Mouse (Mus musculus) lung, postnatal 0 days (tissue): ENCODE data around the gene Efcab8. TPM values are rescaled to one million over a fixed set of nuclear protein-coding genes. Genes with fewer than 3 reads are reported as not detected.
A peak's percentile ranks its signal among the peaks of the same experiment; 100 is the strongest.

Source experiments
- ATAC-seq: fragments of 200-750 bp; cut with Nextera tagmentation; 2 replicates; pipeline ENCODE4 v1.8.0; 2017; ENCODE audit warnings: moderate library complexity
- DNase-seq: peaks from one replicate; pipeline ENCODE4 v3.0.0-alpha.2; 2016; ENCODE audit warnings: low spot score
- H3K27ac ChIP-seq: fragments of 300-500 bp; sonication (generic); 2 replicates; pipeline ENCODE4 v1.5.1; 2014; ENCODE audit warnings: antibody characterized with exemption, mild to moderate bottlenecking, low read length, mixed read lengths
- H3K27me3 ChIP-seq: fragments of 300-500 bp; sonication (generic); replicated peaks from 2 replicates; pipeline ENCODE4 v1.6.1; 2014; ENCODE audit warnings: low read length, mixed read lengths; ENCODE audit not compliant: insufficient read depth
- H3K36me3 ChIP-seq: fragments of 300-500 bp; sonication (generic); 2 replicates; pipeline ENCODE4 v1.6.1; 2014; ENCODE audit warnings: low read length, mixed read lengths; ENCODE audit not compliant: insufficient read depth
- H3K4me1 ChIP-seq: fragments of 300-500 bp; sonication (generic); 2 replicates; pipeline ENCODE4 v1.6.1; 2014; ENCODE audit warnings: antibody characterized with exemption, low read depth, low read length, mixed read lengths; ENCODE audit not compliant: insufficient read depth
- H3K4me2 ChIP-seq: fragments of 300-500 bp; sonication (generic); replicated peaks from 2 replicates; pipeline ENCODE4 v1.6.1; 2014; ENCODE audit warnings: low read depth, mild to moderate bottlenecking, low read length, moderate library complexity, mixed read lengths
- H3K4me3 ChIP-seq: fragments of 300-500 bp; sonication (generic); 2 replicates; pipeline ENCODE4 v1.5.1; 2014; ENCODE audit warnings: low read depth, low read length
- H3K9ac ChIP-seq: fragments of 300-500 bp; sonication (generic); replicated peaks from 2 replicates; pipeline ENCODE4 v1.6.1; 2014; ENCODE audit warnings: low read depth, mild to moderate bottlenecking
- H3K9me3 ChIP-seq: fragments of 300-500 bp; sonication (generic); 2 replicates; pipeline ENCODE4 v1.6.1; 2016; ENCODE audit warnings: low read length, mixed read lengths
- CTCF ChIP-seq: IDR thresholded peaks from 2 replicates; pipeline ENCODE4 v1.5.1; 2016; ENCODE audit warnings: antibody characterized with exemption, mild to moderate bottlenecking
- EP300 ChIP-seq: IDR thresholded peaks from 2 replicates; pipeline ENCODE4 v1.6.1; 2016; ENCODE audit warnings: antibody characterized with exemption, mild to moderate bottlenecking, control low read depth
- whole genome bisulfite sequencing: fragments of 180-500 bp; shearing (Covaris S2); extraction: QIAGEN DNeasy Blood & Tissue Kit; methylation state at CpG from one replicate; pipeline ENCODE4 v1.1.7; 2014; 5-methylcytosine and 5-hydroxymethylcytosine counted together
- polyA plus RNA-seq: library from polyadenylated mRNA; unstranded; fragments of >200 nt; fragmentation: Nextera tagmentation; extraction: Ambion mirVana; gene quantifications from 2 replicates; pipeline ENCODE4 v1.2.1, GENCODE M21; 2015

Efcab8 gene
- 0.05 TPM in 1 of 2 replicates, not detected in the other for polyA plus RNA-seq

GRCm38 (mm10) chr2:153779394-153779981 is at the start of gene Efcab8:
Gene Efcab8 (plus strand): TSS chr2:153779931.
- no peaks in the 10 kb centered on the region for H3K27me3 ChIP-seq
- H3K4me3 ChIP-seq: peak within 1 kb of the TSS; percentile 26
- peaks cover 3% of the 10 kb centered on the region; the same call in 1 of the 2 replicates for H3K4me1 ChIP-seq
- peak within 1 kb of the TSS; percentile 67 for H3K4me2 ChIP-seq
- H3K27ac ChIP-seq: no peak within 1 kb of the TSS
- ATAC-seq (peak; percentile 13; the same call in 1 of the 2 replicates), DNase-seq (no peak)
- 29% methylated on average over 12 of the region's 12 CpGs for WGBS
- no peak within 1 kb of the TSS for H3K9ac ChIP-seq
- no peaks in the 10 kb centered on the region for H3K9me3 ChIP-seq
- TF ChIP-seq CTCF: no peak
- no peak for TF ChIP-seq EP300
- no peaks in the 10 kb centered on the region for H3K36me3 ChIP-seq

GRCm38 (mm10) chr2:153734033-153734432 is 45.7 kb upstream of the Efcab8 start:
- Histone ChIP-seq H3K4me2 (no peak overlapping the region), H3K9ac (no peak overlapping the region), H3K27ac (no peak overlapping the region), H3K27me3 (no peaks in the 10 kb centered on the region), H3K9me3 (no peaks in the 10 kb centered on the region), H3K4me1 (no peaks in the 10 kb centered on the region), H3K4me3 (no peak overlapping the region), H3K36me3 (no peaks in the 10 kb centered on the region)
- 76% methylated on average over 4 of the region's 4 CpGs for WGBS
- no peak for DNase-seq
- no peak for ATAC-seq
- TF ChIP-seq CTCF (no peak), EP300 (no peak)

GRCm38 (mm10) chr2:153740500-153741436 is 39.0 kb upstream of the Efcab8 start, which contains the start of gene Mapre1:
Gene Mapre1 (plus strand): TSS chr2:153741274.
- peaks cover 7% of the 10 kb centered on the region for H3K4me1 ChIP-seq
- H3K27me3 ChIP-seq: no peaks in the 10 kb centered on the region
- no peaks in the 10 kb centered on the region for H3K9me3 ChIP-seq
- TF ChIP-seq EP300 (no peak), CTCF (no peak)
- peak within 1 kb of the TSS; percentile 92 for H3K27ac ChIP-seq
- WGBS: 10% methylated on average over 56 of the region's 58 CpGs
- DNase-seq (peak; percentile 99), ATAC-seq (peak; percentile 99)
- H3K4me3 ChIP-seq: peak within 1 kb of the TSS; percentile 91
- H3K4me2 ChIP-seq: peak within 1 kb of the TSS; percentile 61
- H3K9ac ChIP-seq: peak within 1 kb of the TSS; percentile 88
- no peaks in the 10 kb centered on the region for H3K36me3 ChIP-seq

GRCm38 (mm10) chr2:153741437-153742065 is 38.2 kb upstream of the Efcab8 start:
- WGBS: under 1% methylated on average over 34 of the region's 56 CpGs
- Histone ChIP-seq H3K4me3 (peak overlapping the region; percentile 91), H3K4me2 (peak overlapping the region; percentile 61), H3K27me3 (no peaks in the 10 kb centered on the region), H3K9ac (peak overlapping the region; percentile 88), H3K4me1 (peaks cover 7% of the 10 kb centered on the region), H3K36me3 (no peaks in the 10 kb centered on the region), H3K27ac (peak overlapping the region; percentile 92), H3K9me3 (no peaks in the 10 kb centered on the region)
- peak; percentile 76 for DNase-seq
- TF ChIP-seq EP300 (no peak), CTCF (no peak)
- peak; percentile 88 for ATAC-seq

GRCm38 (mm10) chr2:153747994-153748393 is 31.7 kb upstream of the Efcab8 start:
- ATAC-seq (no peak), DNase-seq (no peak)
- no peak overlapping the region for H3K4me3 ChIP-seq
- H3K4me1 ChIP-seq: peaks cover 6% of the 10 kb centered on the region; the same call in 1 of the 2 replicates
- no peak overlapping the region for H3K4me2 ChIP-seq
- no peaks in the 10 kb centered on the region for H3K9me3 ChIP-seq
- H3K27ac ChIP-seq: no peak overlapping the region
- H3K27me3 ChIP-seq: no peaks in the 10 kb centered on the region
- TF ChIP-seq EP300 (no peak), CTCF (no peak)
- H3K9ac ChIP-seq: no peak overlapping the region
- 0 out of 2 replicates have a peak, but pooled peaks cover 4% of the 10 kb centered on the region for H3K36me3 ChIP-seq

GRCm38 (mm10) chr2:153750363-153750762 is 29.4 kb upstream of the Efcab8 start:
- no peak overlapping the region for H3K9ac ChIP-seq
- no peak overlapping the region for H3K4me3 ChIP-seq
- H3K9me3 ChIP-seq: no peaks in the 10 kb centered on the region
- peak; percentile 81 for ATAC-seq
- 67% methylated on average over 2 of the region's 2 CpGs for WGBS
- H3K27ac ChIP-seq: no peak overlapping the region
- no peaks in the 10 kb centered on the region for H3K27me3 ChIP-seq
- 0 out of 2 replicates have a peak, but pooled peaks cover 4% of the 10 kb centered on the region for H3K36me3 ChIP-seq
- peak; percentile 42 for DNase-seq
- H3K4me2 ChIP-seq: no peak overlapping the region
- TF ChIP-seq CTCF: no peak
- TF ChIP-seq EP300: no peak
- no peaks in the 10 kb centered on the region for H3K4me1 ChIP-seq
